Comparison of ENCODE assay signal across 16 mouse cellular contexts in the genomic region with DNA sequence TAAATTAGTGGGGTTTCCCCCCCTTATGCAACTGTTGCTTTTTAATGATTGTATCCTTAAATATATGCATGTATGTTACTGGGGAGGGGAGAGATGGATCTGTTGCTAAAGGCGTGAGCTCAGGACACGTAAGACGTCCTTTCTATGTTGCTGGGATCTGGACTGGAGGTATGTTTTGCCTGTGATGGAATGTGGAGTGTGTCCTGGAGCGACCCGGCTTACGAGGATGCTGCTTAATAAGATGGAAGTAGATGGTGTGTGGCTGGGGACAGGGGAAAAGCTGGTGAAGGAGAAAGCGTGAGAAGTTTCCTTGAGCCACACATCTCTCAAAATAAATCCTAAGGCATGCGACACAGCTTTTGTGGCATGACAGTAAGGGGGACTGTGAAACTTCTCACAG.
DNase-seq lines count a peak whose midpoint lies in the region; ATAC-seq and TF ChIP-seq lines count a peak whose summit lies in the region.
"Had no signal": no experiment of that assay in that cellular context is flagged by ENCODE, and none has a peak within 500 bp of the region (broad histone marks: within the 10 kb centered on the region; RNA-seq: fewer than 3 reads in every experiment).

No protein-coding gene starts in this region.

- H3K27me3 ChIP-seq in lung, embryonic 16.5 days (ENCODE audit: control insufficient read depth, insufficient read depth, low read depth, low read length), result no peaks in the 10 kb centered on the region
- no peaks in the 10 kb centered on the region for H3K27me3 ChIP-seq in intestine, postnatal 0 days (replicated peaks; ENCODE audit: control insufficient read depth, insufficient read depth, low read length)
- no peaks in the 10 kb centered on the region for H3K27me3 ChIP-seq in stomach, embryonic 15.5 days (replicated peaks)
- H3K27me3 ChIP-seq: hindbrain, embryonic 13.5 days; midbrain, embryonic 13.5 days; neural tube, embryonic 12.5 days had no signal

- no peak for ATAC-seq in lung, embryonic 16.5 days (ENCODE audit: low read depth)
- no peak for ATAC-seq in intestine, postnatal 0 days
- no peak for ATAC-seq in stomach, embryonic 15.5 days (ENCODE audit: insufficient read depth, low FRiP score, low read depth)
- ATAC-seq: midbrain, embryonic 13.5 days had no signal

- H3K27ac ChIP-seq in lung, embryonic 16.5 days (ENCODE audit: low read length), result no peak overlapping the region
- H3K27ac ChIP-seq in intestine, postnatal 0 days (ENCODE audit: low read depth, low read length), result no peak overlapping the region
- no peak overlapping the region for H3K27ac ChIP-seq in stomach, embryonic 15.5 days
- H3K27ac ChIP-seq: midbrain, embryonic 13.5 days; neural tube, embryonic 12.5 days had no signal

- H3K4me2 ChIP-seq in lung, embryonic 16.5 days (ENCODE audit: low read depth, low read length), result peak overlapping the region; percentile 6; the same call in 1 of the 2 replicates
- 0 out of 2 replicates have a peak overlapping the region, but pooled peaks have one; percentile 13 for H3K4me2 ChIP-seq in intestine, postnatal 0 days (replicated peaks; ENCODE audit: low read depth)
- H3K4me2 ChIP-seq in stomach, embryonic 15.5 days, result 0 out of 2 replicates have a peak overlapping the region, but pooled peaks have one; percentile 17
- H3K4me2 ChIP-seq: hindbrain, embryonic 13.5 days; midbrain, embryonic 13.5 days; neural tube, embryonic 12.5 days had no signal

- H3K4me3 ChIP-seq in lung, embryonic 16.5 days (ENCODE audit: low read length), result no peak overlapping the region
- H3K4me3 ChIP-seq in intestine, postnatal 0 days (ENCODE audit: low read depth, low read length), result no peak overlapping the region
- H3K4me3 ChIP-seq in stomach, embryonic 15.5 days (replicated peaks), result no peak overlapping the region
- H3K4me3 ChIP-seq: erythroblast, embryonic 14.5 days; hindbrain, embryonic 13.5 days; midbrain, embryonic 13.5 days; neural tube, embryonic 12.5 days had no signal

- no peak overlapping the region for H3K9ac ChIP-seq in lung, embryonic 16.5 days (ENCODE audit: low read length)
- no peak overlapping the region for H3K9ac ChIP-seq in intestine, postnatal 0 days (ENCODE audit: low read depth, low read length)
- no peak overlapping the region for H3K9ac ChIP-seq in stomach, embryonic 15.5 days
- H3K9ac ChIP-seq: hindbrain, embryonic 13.5 days; midbrain, embryonic 13.5 days; neural tube, embryonic 12.5 days had no signal

- intact Hi-C loops in heart, postnatal 14 days (cut with DNase I), result no loop called here

- no peaks in the 10 kb centered on the region for H3K9me3 ChIP-seq in lung, embryonic 16.5 days (ENCODE audit: control insufficient read depth, low read length)
- H3K9me3 ChIP-seq in intestine, postnatal 0 days (ENCODE audit: control insufficient read depth), result no peaks in the 10 kb centered on the region
- H3K9me3 ChIP-seq in stomach, embryonic 15.5 days, result no peaks in the 10 kb centered on the region
- H3K9me3 ChIP-seq: hindbrain, embryonic 13.5 days; midbrain, embryonic 13.5 days; neural tube, embryonic 12.5 days had no signal

- WGBS in lung, embryonic 16.5 days, result 53% methylated on average over 8 of the region's 8 CpGs
- 70% methylated on average over 8 of the region's 8 CpGs for WGBS in intestine, postnatal 0 days
- 66% methylated on average over 8 of the region's 8 CpGs for WGBS in stomach, embryonic 15.5 days

- no peaks in the 10 kb centered on the region; the same call in 1 of the 2 replicates for H3K4me1 ChIP-seq in lung, embryonic 16.5 days (replicated peaks; ENCODE audit: control insufficient read depth, insufficient read depth, low read length)
- no peaks in the 10 kb centered on the region for H3K4me1 ChIP-seq in intestine, postnatal 0 days (replicated peaks; ENCODE audit: control insufficient read depth, insufficient read depth, low read length)
- 0 out of 2 replicates have a peak, but pooled peaks cover 2% of the 10 kb centered on the region for H3K4me1 ChIP-seq in stomach, embryonic 15.5 days

- TF ChIP-seq CTCF in intestine, postnatal 0 days (IDR thresholded peaks at IDR 0.05; ENCODE audit: low read depth), result no peak

- peak; percentile 87 for DNase-seq in heart, adult 11 months
- DNase-seq in heart, postnatal 14 days, result no peak
- DNase-seq in lung, postnatal 10 days, result no peak
- no peak for DNase-seq in frontal cortex, adult 2 months (ENCODE audit: extremely low spot score in 1 of 2, low spot score in 1 of 2)
- no peak for DNase-seq in right cerebral cortex, postnatal 14 days
- DNase-seq: adrenal gland, adult 2 months; lung, adult 18-20 months; right cerebral cortex, adult 18-20 months; thymus, postnatal 4 days had no signal

- no peaks in the 10 kb centered on the region for H3K36me3 ChIP-seq in lung, embryonic 16.5 days (ENCODE audit: control insufficient read depth, insufficient read depth, low read length)
- no peaks in the 10 kb centered on the region for H3K36me3 ChIP-seq in intestine, postnatal 0 days (ENCODE audit: control insufficient read depth, insufficient read depth)
- no peaks in the 10 kb centered on the region for H3K36me3 ChIP-seq in stomach, embryonic 15.5 days
- H3K36me3 ChIP-seq: hindbrain, embryonic 13.5 days; midbrain, embryonic 13.5 days; neural tube, embryonic 12.5 days had no signal
